Mouse (Mus musculus): ENCODE results near the gene Zdhhc9. TPM values are rescaled to one million over a fixed set of nuclear protein-coding genes. Genes with fewer than 3 reads are reported as not detected.

Gene Zdhhc9
- polyA plus RNA-seq, 1 experiment from 2014 or later = 2.8 TPM

GRCm38 (mm10) chrX:48146262-48146661 lies 62.4 kb downstream of the Zdhhc9 start, which contains the start of gene Sash3:
Gene Sash3, plus strand, starts transcription at chrX:48146436.
- Histone ChIP-seq H3K4me3 (ENCODE audit: low read depth, low read length) (no peak within 1 kb of the TSS), H3K36me3 (replicated peaks; ENCODE audit: control insufficient read depth, insufficient read depth, low read depth, low read length) (no peaks in the 10 kb centered on the region), H3K27ac (replicated peaks; ENCODE audit: low read depth, low read length) (no peak within 1 kb of the TSS), H3K4me2 (ENCODE audit: low read depth, low read length) (no peak within 1 kb of the TSS), H3K4me1 (ENCODE audit: control insufficient read depth, insufficient read depth, low read length) (no peaks in the 10 kb centered on the region), H3K9ac (replicated peaks; ENCODE audit: low read length) (no peak within 1 kb of the TSS), H3K27me3 (ENCODE audit: control insufficient read depth, insufficient read depth, low read length) (no peaks in the 10 kb centered on the region), H3K9me3 (replicated peaks; ENCODE audit: control insufficient read depth, low read length) (no peaks in the 10 kb centered on the region)
- 76% methylated on average over 4 of the region's 4 CpGs for WGBS
- no peak for ATAC-seq (replicated peaks; ENCODE audit: insufficient number of reproducible peaks, low FRiP score, low TSS enrichment, low read depth)
- no peak for DNase-seq (ENCODE audit: low spot score)

- no peaks in the 10 kb centered on the region for H3K9me3 ChIP-seq (replicated peaks; ENCODE audit: control insufficient read depth, low read length)
- peak; percentile 19 for DNase-seq (ENCODE audit: low spot score)
- no peaks in the 10 kb centered on the region for H3K27me3 ChIP-seq (ENCODE audit: control insufficient read depth, insufficient read depth, low read length)
- no peaks in the 10 kb centered on the region for H3K36me3 ChIP-seq (replicated peaks; ENCODE audit: control insufficient read depth, insufficient read depth, low read depth, low read length)
- H3K4me3 ChIP-seq (ENCODE audit: low read depth, low read length) = 0 out of 2 replicates have a peak overlapping the region, but pooled peaks have one; percentile 10
- no peaks in the 10 kb centered on the region for H3K4me1 ChIP-seq (ENCODE audit: control insufficient read depth, insufficient read depth, low read length)
- no peak overlapping the region for H3K27ac ChIP-seq (replicated peaks; ENCODE audit: low read depth, low read length)
- H3K4me2 ChIP-seq (ENCODE audit: low read depth, low read length) = peak overlapping the region; percentile 39
- no peak overlapping the region for H3K9ac ChIP-seq (replicated peaks; ENCODE audit: low read length)
- 53% methylated on average over 26 of the region's 26 CpGs for WGBS
- ATAC-seq (replicated peaks; ENCODE audit: insufficient number of reproducible peaks, low FRiP score, low TSS enrichment, low read depth) = no peak
Measured at GRCm38 (mm10) chrX:48143415-48144335, 65.0 kb downstream of the Zdhhc9 start.

- 76% methylated on average over 6 of the region's 6 CpGs for WGBS
- no peaks in the 10 kb centered on the region for H3K36me3 ChIP-seq (replicated peaks; ENCODE audit: control insufficient read depth, insufficient read depth, low read depth, low read length)
- H3K9ac ChIP-seq (replicated peaks; ENCODE audit: low read length) = no peak overlapping the region
- H3K27me3 ChIP-seq (ENCODE audit: control insufficient read depth, insufficient read depth, low read length) = no peaks in the 10 kb centered on the region
- no peaks in the 10 kb centered on the region for H3K4me1 ChIP-seq (ENCODE audit: control insufficient read depth, insufficient read depth, low read length)
- ATAC-seq (replicated peaks; ENCODE audit: insufficient number of reproducible peaks, low FRiP score, low TSS enrichment, low read depth) (no peak), DNase-seq (ENCODE audit: low spot score) (no peak)
- no peak overlapping the region for H3K27ac ChIP-seq (replicated peaks; ENCODE audit: low read depth, low read length)
- no peak overlapping the region for H3K4me2 ChIP-seq (ENCODE audit: low read depth, low read length)
- no peak overlapping the region for H3K4me3 ChIP-seq (ENCODE audit: low read depth, low read length)
- no peaks in the 10 kb centered on the region for H3K9me3 ChIP-seq (replicated peaks; ENCODE audit: control insufficient read depth, low read length)
Measured at GRCm38 (mm10) chrX:48141481-48141880, 67.2 kb downstream of the Zdhhc9 start.

- no peaks in the 10 kb centered on the region for H3K9me3 ChIP-seq (replicated peaks; ENCODE audit: control insufficient read depth, low read length)
- no peak overlapping the region for H3K4me3 ChIP-seq (ENCODE audit: low read depth, low read length)
- no peak overlapping the region for H3K9ac ChIP-seq (replicated peaks; ENCODE audit: low read length)
- H3K36me3 ChIP-seq (replicated peaks; ENCODE audit: control insufficient read depth, insufficient read depth, low read depth, low read length) = no peaks in the 10 kb centered on the region
- no peak for ATAC-seq (replicated peaks; ENCODE audit: insufficient number of reproducible peaks, low FRiP score, low TSS enrichment, low read depth)
- no peaks in the 10 kb centered on the region for H3K27me3 ChIP-seq (ENCODE audit: control insufficient read depth, insufficient read depth, low read length)
- WGBS = 61% methylated on average over 3 of the region's 3 CpGs
- no peak for DNase-seq (ENCODE audit: low spot score)
- no peaks in the 10 kb centered on the region for H3K4me1 ChIP-seq (ENCODE audit: control insufficient read depth, insufficient read depth, low read length)
- H3K27ac ChIP-seq (replicated peaks; ENCODE audit: low read depth, low read length) = no peak overlapping the region
- no peak overlapping the region for H3K4me2 ChIP-seq (ENCODE audit: low read depth, low read length)
Measured at GRCm38 (mm10) chrX:48140286-48140877, 68.3 kb downstream of the Zdhhc9 start.

- DNase-seq (ENCODE audit: low spot score) = no peak
- no peak overlapping the region for H3K27ac ChIP-seq (replicated peaks; ENCODE audit: low read depth, low read length)
- 46% methylated on average over 14 of the region's 14 CpGs for WGBS
Measured at GRCm38 (mm10) chrX:48139368-48140285, 69.1 kb downstream of the Zdhhc9 start.

GRCm38 (mm10) chrX:48138539-48139275 lies 70.0 kb downstream of the Zdhhc9 start:
- Histone ChIP-seq H3K9me3 (replicated peaks; ENCODE audit: control insufficient read depth, low read length) (no peaks in the 10 kb centered on the region), H3K27ac (replicated peaks; ENCODE audit: low read depth, low read length) (no peak overlapping the region), H3K27me3 (ENCODE audit: control insufficient read depth, insufficient read depth, low read length) (no peaks in the 10 kb centered on the region), H3K4me2 (ENCODE audit: low read depth, low read length) (no peak overlapping the region), H3K36me3 (replicated peaks; ENCODE audit: control insufficient read depth, insufficient read depth, low read depth, low read length) (no peaks in the 10 kb centered on the region), H3K4me1 (ENCODE audit: control insufficient read depth, insufficient read depth, low read length) (no peaks in the 10 kb centered on the region), H3K4me3 (ENCODE audit: low read depth, low read length) (no peak overlapping the region), H3K9ac (replicated peaks; ENCODE audit: low read length) (no peak overlapping the region)
- DNase-seq (ENCODE audit: low spot score) (peak; percentile 35), ATAC-seq (replicated peaks; ENCODE audit: insufficient number of reproducible peaks, low FRiP score, low TSS enrichment, low read depth) (no peak)
- 50% methylated on average over 7 of the region's 7 CpGs for WGBS

More at GRCm38 (mm10) chrX:48139368-48140285, 69.1 kb downstream of the Zdhhc9 start:
- Histone ChIP-seq H3K9me3 (replicated peaks; ENCODE audit: control insufficient read depth, low read length) (no peaks in the 10 kb centered on the region), H3K36me3 (replicated peaks; ENCODE audit: control insufficient read depth, insufficient read depth, low read depth, low read length) (no peaks in the 10 kb centered on the region), H3K9ac (replicated peaks; ENCODE audit: low read length) (no peak overlapping the region), H3K4me1 (ENCODE audit: control insufficient read depth, insufficient read depth, low read length) (no peaks in the 10 kb centered on the region), H3K4me3 (ENCODE audit: low read depth, low read length) (no peak overlapping the region), H3K27me3 (ENCODE audit: control insufficient read depth, insufficient read depth, low read length) (no peaks in the 10 kb centered on the region), H3K4me2 (ENCODE audit: low read depth, low read length) (no peak overlapping the region)
- 0 out of 2 replicates have a peak, but pooled peaks have one; percentile 61 for ATAC-seq (replicated peaks; ENCODE audit: insufficient number of reproducible peaks, low FRiP score, low TSS enrichment, low read depth)

GRCm38 (mm10) chrX:48138011-48138410 lies 70.7 kb downstream of the Zdhhc9 start:
- H3K27ac ChIP-seq (replicated peaks; ENCODE audit: low read depth, low read length) = no peak overlapping the region
- no peak overlapping the region for H3K9ac ChIP-seq (replicated peaks; ENCODE audit: low read length)
- 72% methylated on average over 6 of the region's 6 CpGs for WGBS

More at GRCm38 (mm10) chrX:48138011-48138410, 70.7 kb downstream of the Zdhhc9 start:
- H3K9me3 ChIP-seq (replicated peaks; ENCODE audit: control insufficient read depth, low read length) = no peaks in the 10 kb centered on the region
- H3K36me3 ChIP-seq (replicated peaks; ENCODE audit: control insufficient read depth, insufficient read depth, low read depth, low read length) = no peaks in the 10 kb centered on the region
- ATAC-seq (replicated peaks; ENCODE audit: insufficient number of reproducible peaks, low FRiP score, low TSS enrichment, low read depth) (no peak), DNase-seq (ENCODE audit: low spot score) (no peak)
- H3K4me1 ChIP-seq (ENCODE audit: control insufficient read depth, insufficient read depth, low read length) = no peaks in the 10 kb centered on the region
- no peaks in the 10 kb centered on the region for H3K27me3 ChIP-seq (ENCODE audit: control insufficient read depth, insufficient read depth, low read length)
- no peak overlapping the region for H3K4me2 ChIP-seq (ENCODE audit: low read depth, low read length)
- no peak overlapping the region for H3K4me3 ChIP-seq (ENCODE audit: low read depth, low read length)

Data from embryonic facial prominence, embryonic 11.5 days (tissue).